In genomic region chr8:94678582-94678981, GRCm38 (mm10) we compare ENCODE assay signal across 8 mouse cellular contexts. TPM values are rescaled to one million over a fixed set of nuclear protein-coding genes. Genes with fewer than 3 reads are reported as not detected.
A peak's percentile ranks its signal among the peaks of the same experiment; 100 is the strongest.
DNase-seq lines count a peak whose midpoint lies in the region; ATAC-seq and TF ChIP-seq lines count a peak whose summit lies in the region.

No protein-coding gene starts in this region.

- H3K4me3 ChIP-seq in lung, embryonic 14.5 days (ENCODE audit: low read depth, low read length): no peak overlapping the region
- no peak overlapping the region for H3K4me3 ChIP-seq in stomach, embryonic 16.5 days (replicated peaks; ENCODE audit: low read length)

- H3K27ac ChIP-seq in lung, embryonic 14.5 days (ENCODE audit: low read depth): peak overlapping the region; percentile 77
- H3K27ac ChIP-seq in stomach, embryonic 16.5 days (ENCODE audit: low read length): peak overlapping the region; percentile 84

- no peaks in the 10 kb centered on the region for H3K27me3 ChIP-seq in lung, embryonic 14.5 days (ENCODE audit: insufficient read depth, low read length)
- no peaks in the 10 kb centered on the region for H3K27me3 ChIP-seq in stomach, embryonic 16.5 days (ENCODE audit: control insufficient read depth, insufficient read depth, low read length)

- peak; percentile 48 for DNase-seq in embryo, embryonic 10 days (ENCODE audit: low spot score)
- no peak for DNase-seq in embryo, embryonic 11 days
- peak; percentile 70 for DNase-seq in urinary bladder, postnatal 14 days (ENCODE audit: low spot score)
- no peak for DNase-seq in urinary bladder, adult 2 months (ENCODE audit: low spot score)
- DNase-seq in lung, embryonic 14.5 days: peak; percentile 75
- DNase-seq in ovary, adult 18-20 months (ENCODE audit: low spot score): no peak
- no peak for DNase-seq in thymus, postnatal 4 days

- H3K9ac ChIP-seq in lung, embryonic 14.5 days: peak overlapping the region; percentile 9; the same call in 1 of the 2 replicates
- peak overlapping the region; percentile 49; the same call in 1 of the 2 replicates for H3K9ac ChIP-seq in stomach, embryonic 16.5 days (ENCODE audit: low read length)

- peak; percentile 62 for ATAC-seq in lung, embryonic 14.5 days (ENCODE audit: insufficient read depth)
- peak; percentile 63; the same call in 1 of the 2 replicates for ATAC-seq in stomach, embryonic 16.5 days (ENCODE audit: insufficient read depth, low FRiP score)

- TF ChIP-seq CTCF in lung, embryonic 14.5 days (IDR thresholded peaks at IDR 0.05; ENCODE audit: low read depth): no peak

- 0 out of 2 replicates have a peak, but pooled peaks cover 5% of the 10 kb centered on the region for H3K4me1 ChIP-seq in lung, embryonic 14.5 days (ENCODE audit: insufficient read depth)
- H3K4me1 ChIP-seq in stomach, embryonic 16.5 days (ENCODE audit: control insufficient read depth, insufficient read depth, low read length): peaks cover 5% of the 10 kb centered on the region

- 21% methylated on average over 9 of the region's 9 CpGs for WGBS in lung, embryonic 14.5 days
- WGBS in stomach, embryonic 16.5 days: 17% methylated on average over 9 of the region's 9 CpGs

- peaks cover 23% of the 10 kb centered on the region for H3K36me3 ChIP-seq in lung, embryonic 14.5 days (ENCODE audit: insufficient read depth)
- H3K36me3 ChIP-seq in stomach, embryonic 16.5 days (ENCODE audit: control insufficient read depth, insufficient read depth, low read length): peaks cover 5% of the 10 kb centered on the region; the same call in 1 of the 2 replicates

- H3K9me3 ChIP-seq in lung, embryonic 14.5 days (ENCODE audit: low read depth, low read length): no peaks in the 10 kb centered on the region
- H3K9me3 ChIP-seq in stomach, embryonic 16.5 days (replicated peaks; ENCODE audit: control insufficient read depth, low read length): no peaks in the 10 kb centered on the region

- H3K4me2 ChIP-seq in lung, embryonic 14.5 days: peak overlapping the region; percentile 35
- H3K4me2 ChIP-seq in stomach, embryonic 16.5 days (ENCODE audit: low read depth, low read length): peak overlapping the region; percentile 17; the same call in 1 of the 2 replicates

RNA-seq across cellular contexts. Expression of gene Arl2bp, which starts 12.2 kb away (rescaled TPM):
- polyA plus RNA-seq in urinary bladder, adult 2 months (2012; rRNA removed): 113 and 116 TPM in 2 replicates
- polyA plus RNA-seq in lung, embryonic 14.5 days (2014; fragmentation: Nextera tagmentation; extraction: Ambion mirVana): 68.8 and 78.7 TPM in 2 replicates
- polyA plus RNA-seq in stomach, embryonic 16.5 days (2015; fragmentation: Nextera tagmentation; extraction: Ambion mirVana): 112 and 113 TPM in 2 replicates

RNA-seq across cellular contexts. Expression of gene Pllp, which starts 17.5 kb away (rescaled TPM):
- polyA plus RNA-seq in urinary bladder, adult 2 months (2012; rRNA removed): 82.4 and 99.3 TPM in 2 replicates
- polyA plus RNA-seq in lung, embryonic 14.5 days (2014; fragmentation: Nextera tagmentation; extraction: Ambion mirVana): 4.2 and 4.4 TPM in 2 replicates
- 125 and 188 TPM in 2 replicates for polyA plus RNA-seq in stomach, embryonic 16.5 days (2015; fragmentation: Nextera tagmentation; extraction: Ambion mirVana)

Comparison
In these comparisons a context has a peak if more than half of its experiments do, and no peak if none do; other contexts are left out.
1. DNase-seq: peak in embryo, embryonic 10 days (single experiment), urinary bladder, postnatal 14 days (single experiment) and lung, embryonic 14.5 days (single experiment); none in embryo, embryonic 11 days (single experiment), urinary bladder, adult 2 months (single experiment), ovary, adult 18-20 months (single experiment) and thymus, postnatal 4 days (single experiment).
2. RNA of gene Pllp, which starts 17.5 kb away (polyA plus RNA-seq): 125 to 188 TPM in stomach, embryonic 16.5 days and 82.4 to 99.3 TPM in urinary bladder, adult 2 months; 4.2 to 4.4 TPM in lung, embryonic 14.5 days; every median in the first group is over 10 times any median in the second.